In the genomic region with DNA sequence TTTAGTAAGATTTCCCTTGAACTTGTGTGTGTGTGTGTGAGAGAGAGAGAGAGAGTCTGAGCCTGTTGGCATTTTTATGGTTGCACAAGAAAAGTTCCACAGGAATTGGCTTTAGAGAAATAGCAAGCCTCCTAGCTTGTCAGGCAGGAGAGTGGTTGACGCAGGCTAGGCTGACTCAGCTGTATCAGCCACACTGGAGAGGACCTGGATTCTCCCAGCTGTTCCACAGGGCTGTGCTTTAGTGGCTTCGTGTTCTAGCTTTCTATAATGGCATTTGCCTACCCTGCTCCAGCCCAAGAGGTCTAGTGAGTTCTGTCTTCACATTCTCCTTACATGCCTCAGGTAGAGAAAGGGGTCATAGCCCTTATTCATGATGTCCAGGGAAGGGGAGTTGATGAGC, we compare ENCODE assay signal across 15 mouse cellular contexts. TPM values are rescaled to one million over a fixed set of nuclear protein-coding genes. Genes with fewer than 3 reads are reported as not detected.
"Had no signal": no experiment of that assay in that cellular context is flagged by ENCODE, and none has a peak within 500 bp of the region (broad histone marks: within the 10 kb centered on the region; RNA-seq: fewer than 3 reads in every experiment).

No protein-coding gene starts in this region.

- H3K27ac ChIP-seq: kidney, postnatal 0 days; liver, embryonic 13.5 days; neural tube, embryonic 12.5 days; neural tube, embryonic 15.5 days; stomach, embryonic 15.5 days had no signal

- H3K4me3 ChIP-seq: liver, embryonic 13.5 days; neural tube, embryonic 12.5 days; neural tube, embryonic 15.5 days; stomach, embryonic 15.5 days had no signal

- DNase-seq: kidney, adult 2 months; kidney, postnatal 25 days; liver, embryonic 13.5 days; lung, adult 2 months; lung, postnatal 14 days; lung, postnatal 4 days; midbrain, embryonic 14.5 days; thymus, postnatal 36 days had no signal

- ATAC-seq: intestine, postnatal 0 days had no signal

RNA-seq across cellular contexts. Expression of a gene that starts 13.7 kb away (rescaled TPM):
- total RNA-seq: megakaryocyte progenitor cell, adult 5-6 weeks; megakaryocyte-erythroid progenitor cell, adult 5-6 weeks had no signal
